ENCODE assay signal across 18 mouse cellular contexts in the genomic region with DNA sequence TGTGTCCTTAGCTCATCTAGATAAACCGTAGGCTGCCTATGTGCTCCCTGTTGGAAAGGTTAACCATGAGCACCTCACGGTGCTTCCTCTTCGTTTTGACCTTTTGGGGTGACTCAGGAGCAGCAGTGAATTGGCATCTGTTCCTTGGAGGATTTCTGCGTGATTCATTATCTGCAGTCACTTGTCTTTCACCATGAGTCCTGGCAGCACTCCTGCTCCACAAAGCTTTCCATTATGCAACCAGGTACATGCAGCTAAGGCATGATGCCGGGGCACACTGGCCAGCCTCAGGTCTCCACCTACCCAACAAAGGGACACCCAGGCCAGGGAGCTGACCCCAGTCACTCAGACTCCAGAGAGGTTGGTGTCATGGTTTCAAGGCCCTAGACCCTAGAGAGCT.
A peak's percentile ranks its signal among the peaks of the same experiment; 100 is the strongest.
DNase-seq lines count a peak whose midpoint lies in the region; ATAC-seq lines count a peak whose summit lies in the region.
"Had no signal": no experiment of that assay in that cellular context is flagged by ENCODE, and none has a peak within 500 bp of the region (broad histone marks: within the 10 kb centered on the region; RNA-seq: fewer than 3 reads in every experiment).

No protein-coding gene starts in this region.

- no peaks in the 10 kb centered on the region for H3K36me3 ChIP-seq in forebrain, embryonic 16.5 days (ENCODE audit: control insufficient read depth, insufficient read depth)
- H3K36me3 ChIP-seq: lung, embryonic 15.5 days; midbrain, embryonic 12.5 days; neural tube, embryonic 12.5 days had no signal

- H3K4me1 ChIP-seq in forebrain, embryonic 16.5 days (replicated peaks; ENCODE audit: control insufficient read depth, insufficient read depth, low read length): 0 out of 2 replicates have a peak, but pooled peaks cover 2% of the 10 kb centered on the region
- H3K4me1 ChIP-seq: neural tube, embryonic 12.5 days had no signal

- no peak overlapping the region for H3K9ac ChIP-seq in forebrain, embryonic 16.5 days (replicated peaks; ENCODE audit: low read depth, low read length)
- H3K9ac ChIP-seq: lung, embryonic 15.5 days; midbrain, embryonic 12.5 days; neural tube, embryonic 12.5 days had no signal

- 86% methylated on average over 5 of the region's 5 CpGs for WGBS in forebrain, embryonic 16.5 days

- H3K9me3 ChIP-seq in forebrain, embryonic 16.5 days (ENCODE audit: control insufficient read depth, low read length): no peaks in the 10 kb centered on the region
- H3K9me3 ChIP-seq: lung, embryonic 15.5 days; midbrain, embryonic 12.5 days; neural tube, embryonic 12.5 days had no signal

- no peaks in the 10 kb centered on the region for H3K27me3 ChIP-seq in forebrain, embryonic 16.5 days (replicated peaks; ENCODE audit: control insufficient read depth, insufficient read depth, low read length)
- H3K27me3 ChIP-seq: lung, embryonic 15.5 days; midbrain, embryonic 12.5 days; neural tube, embryonic 12.5 days had no signal

- no peak for DNase-seq in cerebellum, postnatal 4 days (ENCODE audit: low spot score in 2 of 2)
- peak; percentile 44 to 50 for DNase-seq in left cerebral cortex, adult 18-20 months (ENCODE audit: low spot score in 2 of 2)
- no peak for DNase-seq in left cerebral cortex, postnatal 10 days (ENCODE audit: extremely low spot score in 1 of 2, low spot score in 2 of 2)
- DNase-seq in adrenal gland, postnatal 36 days: peak; percentile 26 to 56
- DNase-seq in cerebellum, postnatal 36 days: peak; percentile 72 to 78
- DNase-seq in yolk sac, embryonic 10.5 days (ENCODE audit: low spot score): no peak
- DNase-seq: gastrocnemius, postnatal 10 days; heart, postnatal 4 days; kidney, postnatal 36 days; retina, postnatal 1 day; thymus, postnatal 14 days had no signal

- no peak overlapping the region for H3K4me3 ChIP-seq in forebrain, embryonic 16.5 days (replicated peaks; ENCODE audit: low read length)
- H3K4me3 ChIP-seq: erythroblast, embryonic 14.5 days; lung, embryonic 15.5 days; midbrain, embryonic 12.5 days; neural tube, embryonic 12.5 days had no signal

- no peak overlapping the region for H3K27ac ChIP-seq in forebrain, embryonic 16.5 days (ENCODE audit: low read length)
- H3K27ac ChIP-seq: lung, embryonic 15.5 days; midbrain, embryonic 12.5 days; neural tube, embryonic 12.5 days had no signal

- intact Hi-C loops in left cerebral cortex, postnatal 10 days (cut with DNase I): no loop called here

- H3K4me2 ChIP-seq in forebrain, embryonic 16.5 days (ENCODE audit: low read length): no peak overlapping the region
- H3K4me2 ChIP-seq: lung, embryonic 15.5 days; midbrain, embryonic 12.5 days; neural tube, embryonic 12.5 days had no signal

- peak; percentile 68; the same call in 1 of the 2 replicates for ATAC-seq in cerebellum, adult (ENCODE audit: insufficient number of reproducible peaks, low FRiP score, low TSS enrichment)
- ATAC-seq in forebrain, embryonic 16.5 days: no peak
- ATAC-seq: intestine, embryonic 16.5 days had no signal

Comparison
In these comparisons a context has a peak if more than half of its experiments do, and no peak if none do; other contexts are left out.
1. DNase-seq: peak in left cerebral cortex, adult 18-20 months (2 of 2), adrenal gland, postnatal 36 days (2 of 2) and cerebellum, postnatal 36 days (2 of 2); none in cerebellum, postnatal 4 days (0 of 2), left cerebral cortex, postnatal 10 days (0 of 2) and yolk sac, embryonic 10.5 days (single experiment).